Mouse (Mus musculus): ENCODE data around the gene Sez6l.

Gene Sez6l

GRCm38 (mm10) chr5:112533312-112534075, 43.5 kb downstream of the Sez6l start:
- DNase-seq (ENCODE audit: low spot score), result no peak

GRCm38 (mm10) chr5:112532894-112533293, 44.1 kb downstream of the Sez6l start:
- DNase-seq (ENCODE audit: low spot score), result no peak

- no peak for DNase-seq (ENCODE audit: low spot score)
Measured at GRCm38 (mm10) chr5:112532210-112532609, 44.8 kb downstream of the Sez6l start.

- DNase-seq (ENCODE audit: low spot score), result no peak
Measured at GRCm38 (mm10) chr5:112531111-112531510, 45.9 kb downstream of the Sez6l start.

GRCm38 (mm10) chr5:112526936-112527335, 50.0 kb downstream of the Sez6l start:
- DNase-seq (ENCODE audit: low spot score), result peak; percentile 76

- DNase-seq (ENCODE audit: low spot score), result no peak
Measured at GRCm38 (mm10) chr5:112526435-112526834, 50.5 kb downstream of the Sez6l start.

GRCm38 (mm10) chr5:112525980-112526379, 51.0 kb downstream of the Sez6l start:
- DNase-seq (ENCODE audit: low spot score), result no peak

GRCm38 (mm10) chr5:112525271-112525670, 51.7 kb downstream of the Sez6l start:
- no peak for DNase-seq (ENCODE audit: low spot score)

- DNase-seq (ENCODE audit: low spot score), result no peak
Measured at GRCm38 (mm10) chr5:112523796-112524195, 53.2 kb downstream of the Sez6l start.

GRCm38 (mm10) chr5:112523331-112523730, 53.7 kb downstream of the Sez6l start:
- no peak for DNase-seq (ENCODE audit: low spot score)

GRCm38 (mm10) chr5:112521703-112522527, 55.1 kb downstream of the Sez6l start:
- no peak for DNase-seq (ENCODE audit: low spot score)

- no peak for DNase-seq (ENCODE audit: low spot score)
Measured at GRCm38 (mm10) chr5:112520826-112521702, 55.9 kb downstream of the Sez6l start.

GRCm38 (mm10) chr5:112518773-112519172, 58.2 kb downstream of the Sez6l start:
- no peak for DNase-seq (ENCODE audit: low spot score)

GRCm38 (mm10) chr5:112517454-112517853, 59.5 kb downstream of the Sez6l start:
- DNase-seq (ENCODE audit: low spot score), result no peak

- DNase-seq (ENCODE audit: low spot score), result no peak
Measured at GRCm38 (mm10) chr5:112516527-112516926, 60.5 kb downstream of the Sez6l start.

GRCm38 (mm10) chr5:112510351-112510750, 66.6 kb downstream of the Sez6l start:
- DNase-seq (ENCODE audit: low spot score), result peak; percentile 61

- no peak for DNase-seq (ENCODE audit: low spot score)
Measured at GRCm38 (mm10) chr5:112509916-112510315, 67.1 kb downstream of the Sez6l start.

- no peak for DNase-seq (ENCODE audit: low spot score)
Measured at GRCm38 (mm10) chr5:112505595-112505994, 71.4 kb downstream of the Sez6l start.

GRCm38 (mm10) chr5:112501384-112501783, 75.6 kb downstream of the Sez6l start:
- DNase-seq (ENCODE audit: low spot score), result no peak

- no peak for DNase-seq (ENCODE audit: low spot score)
Measured at GRCm38 (mm10) chr5:112499918-112500682, 76.9 kb downstream of the Sez6l start.
